Comparison of ENCODE assay signal across 8 mouse cellular contexts in genomic region chr19:44145702-44146567, GRCm38 (mm10). TPM values are rescaled to one million over a fixed set of nuclear protein-coding genes. Genes with fewer than 3 reads are reported as not detected.
DNase-seq lines count a peak whose midpoint lies in the region; ATAC-seq and TF ChIP-seq lines count a peak whose summit lies in the region.

Gene Bloc1s2, minus strand, starts transcription at chr19:44146446.

- ATAC-seq in heart, embryonic 12.5 days (ENCODE audit: insufficient number of reproducible peaks, low FRiP score), result peak; percentile 83
- ATAC-seq in kidney, postnatal 0 days (replicated peaks; ENCODE audit: low FRiP score, low read depth), result peak; percentile 85
- peak; percentile 93 for ATAC-seq in liver, embryonic 11.5 days (replicated peaks; ENCODE audit: low FRiP score)
- peak; percentile 82 for ATAC-seq in stomach, embryonic 14.5 days (ENCODE audit: insufficient number of reproducible peaks, insufficient read depth, low FRiP score, low read depth)

- no peaks in the 10 kb centered on the region for H3K9me3 ChIP-seq in erythroblast, embryonic 14.5 days (ENCODE audit: control insufficient read depth, low read length)
- no peaks in the 10 kb centered on the region for H3K9me3 ChIP-seq in heart, embryonic 12.5 days (replicated peaks)
- no peaks in the 10 kb centered on the region for H3K9me3 ChIP-seq in kidney, postnatal 0 days (replicated peaks; ENCODE audit: low read length)
- no peaks in the 10 kb centered on the region for H3K9me3 ChIP-seq in liver, embryonic 11.5 days (ENCODE audit: control insufficient read depth, low read length)
- no peaks in the 10 kb centered on the region for H3K9me3 ChIP-seq in stomach, embryonic 14.5 days (ENCODE audit: control insufficient read depth, low read depth, low read length)

- H3K9ac ChIP-seq in heart, embryonic 12.5 days, result peak within 1 kb of the TSS; percentile 82
- H3K9ac ChIP-seq in kidney, postnatal 0 days (ENCODE audit: low read depth, low read length), result peak within 1 kb of the TSS; percentile 76
- peak within 1 kb of the TSS; percentile 74 for H3K9ac ChIP-seq in liver, embryonic 11.5 days (ENCODE audit: low read depth, low read length)
- H3K9ac ChIP-seq in stomach, embryonic 14.5 days (replicated peaks; ENCODE audit: low read depth, low read length), result peak within 1 kb of the TSS; percentile 51

- no peak within 1 kb of the TSS for H3K27ac ChIP-seq in heart, embryonic 12.5 days (ENCODE audit: poor library complexity, severe bottlenecking)
- H3K27ac ChIP-seq in kidney, postnatal 0 days, result peak within 1 kb of the TSS; percentile 57; the same call in 1 of the 2 replicates
- H3K27ac ChIP-seq in liver, embryonic 11.5 days (ENCODE audit: low read depth, low read length), result no peak within 1 kb of the TSS
- no peak within 1 kb of the TSS for H3K27ac ChIP-seq in stomach, embryonic 14.5 days (ENCODE audit: low read length)

- peaks cover 8% of the 10 kb centered on the region for H3K27me3 ChIP-seq in C2C12 (ENCODE audit: control insufficient read depth, insufficient read depth, insufficient read length)
- peaks cover 9% of the 10 kb centered on the region for H3K27me3 ChIP-seq in erythroblast, embryonic 14.5 days (ENCODE audit: control insufficient read depth)
- peaks cover 24% of the 10 kb centered on the region for H3K27me3 ChIP-seq in heart, embryonic 12.5 days (replicated peaks)
- H3K27me3 ChIP-seq in kidney, postnatal 0 days (ENCODE audit: insufficient read depth, low read length), result no peaks in the 10 kb centered on the region
- no peaks in the 10 kb centered on the region; the same call in 1 of the 2 replicates for H3K27me3 ChIP-seq in liver, embryonic 11.5 days (replicated peaks; ENCODE audit: control insufficient read depth, insufficient read depth, low read length)
- H3K27me3 ChIP-seq in stomach, embryonic 14.5 days (ENCODE audit: control insufficient read depth, insufficient read depth, low read length), result no peaks in the 10 kb centered on the region

- H3K79me2 ChIP-seq in C2C12 (ENCODE audit: control insufficient read depth, insufficient read depth), result peaks cover 28% of the 10 kb centered on the region

- H3K4me3 ChIP-seq in C2C12 (ENCODE audit: insufficient read depth, poor library complexity, severe bottlenecking), result peak within 1 kb of the TSS; percentile 79
- H3K4me3 ChIP-seq in erythroblast, embryonic 14.5 days (replicated peaks), result peak within 1 kb of the TSS; percentile 84
- H3K4me3 ChIP-seq in heart, embryonic 12.5 days, result peak within 1 kb of the TSS; percentile 87
- peak within 1 kb of the TSS; percentile 75 for H3K4me3 ChIP-seq in kidney, postnatal 0 days (replicated peaks; ENCODE audit: low read depth, low read length)
- H3K4me3 ChIP-seq in liver, embryonic 11.5 days (ENCODE audit: low read depth, low read length), result peak within 1 kb of the TSS; percentile 81
- peak within 1 kb of the TSS; percentile 64 for H3K4me3 ChIP-seq in stomach, embryonic 14.5 days (ENCODE audit: low read depth, low read length)

- H3K4me2 ChIP-seq in heart, embryonic 12.5 days, result peak within 1 kb of the TSS; percentile 92
- peak within 1 kb of the TSS; percentile 79 for H3K4me2 ChIP-seq in kidney, postnatal 0 days (ENCODE audit: low read length)
- peak within 1 kb of the TSS; percentile 85 for H3K4me2 ChIP-seq in liver, embryonic 11.5 days
- peak within 1 kb of the TSS; percentile 71 for H3K4me2 ChIP-seq in stomach, embryonic 14.5 days (replicated peaks; ENCODE audit: low read depth, low read length)

- TF ChIP-seq CTCF in C2C12 (IDR thresholded peaks at IDR 0.05; ENCODE audit: control insufficient read depth, insufficient read depth, insufficient read length), result no peak
- no peak for TF ChIP-seq CTCF in brain, embryonic 14.5 days (IDR thresholded peaks at IDR 0.05; ENCODE audit: borderline replicate concordance, extremely low read depth, insufficient read depth, insufficient read length)
- no peak for TF ChIP-seq CTCF in kidney, postnatal 0 days (IDR thresholded peaks at IDR 0.05; ENCODE audit: low read depth)

- peak within 1 kb of the TSS; percentile 63 for H3ac ChIP-seq in C2C12 (ENCODE audit: control insufficient read depth, insufficient read length, low read depth)

- peaks cover 41% of the 10 kb centered on the region for H3K36me3 ChIP-seq in C2C12 (ENCODE audit: control insufficient read depth, insufficient read depth)
- peaks cover 25% of the 10 kb centered on the region for H3K36me3 ChIP-seq in erythroblast, embryonic 14.5 days (ENCODE audit: control insufficient read depth)
- peaks cover 35% of the 10 kb centered on the region for H3K36me3 ChIP-seq in heart, embryonic 12.5 days
- H3K36me3 ChIP-seq in kidney, postnatal 0 days (ENCODE audit: insufficient read depth, low read length), result peaks cover 22% of the 10 kb centered on the region
- H3K36me3 ChIP-seq in liver, embryonic 11.5 days (ENCODE audit: control insufficient read depth, insufficient read depth, low read length), result peaks cover 14% of the 10 kb centered on the region
- peaks cover 13% of the 10 kb centered on the region; the same call in 1 of the 2 replicates for H3K36me3 ChIP-seq in stomach, embryonic 14.5 days (ENCODE audit: control insufficient read depth, insufficient read depth, low read length)

- TF ChIP-seq POLR2A in brain, embryonic 14.5 days (IDR thresholded peaks at IDR 0.05; ENCODE audit: borderline replicate concordance, extremely low read depth, insufficient read depth, insufficient read length, poor library complexity, severe bottlenecking), result peak; percentile 76

- 5% methylated on average over 46 of the region's 46 CpGs for WGBS in heart, embryonic 12.5 days
- 2% methylated on average over 46 of the region's 46 CpGs for WGBS in kidney, postnatal 0 days
- 3% methylated on average over 46 of the region's 46 CpGs for WGBS in liver, embryonic 11.5 days
- 2% methylated on average over 46 of the region's 46 CpGs for WGBS in stomach, embryonic 14.5 days

- H3K4me1 ChIP-seq in erythroblast, embryonic 14.5 days (ENCODE audit: control insufficient read depth), result peaks cover 29% of the 10 kb centered on the region
- peaks cover 10% of the 10 kb centered on the region for H3K4me1 ChIP-seq in heart, embryonic 12.5 days (replicated peaks)
- peaks cover 5% of the 10 kb centered on the region; the same call in 1 of the 2 replicates for H3K4me1 ChIP-seq in kidney, postnatal 0 days (replicated peaks; ENCODE audit: insufficient read depth, low read length)
- H3K4me1 ChIP-seq in liver, embryonic 11.5 days (replicated peaks; ENCODE audit: control insufficient read depth, insufficient read depth, low read length), result peaks cover 8% of the 10 kb centered on the region
- peaks cover 9% of the 10 kb centered on the region; the same call in 1 of the 2 replicates for H3K4me1 ChIP-seq in stomach, embryonic 14.5 days (ENCODE audit: control insufficient read depth, insufficient read depth, low read length)

- H3K79me3 ChIP-seq in C2C12 (ENCODE audit: low read depth), result peaks cover 13% of the 10 kb centered on the region

- DNase-seq in brain, embryonic 14.5 days (ENCODE audit: low read depth), result peak; percentile 93
- DNase-seq in kidney, postnatal 0 days (ENCODE audit: low spot score), result peak; percentile 87
- DNase-seq in liver, embryonic 11.5 days (ENCODE audit: low spot score), result peak; percentile 85
- DNase-seq in naive thymus-derived CD4-positive, alpha-beta T cell, adult 2 months (ENCODE audit: low read depth), result peak; percentile 94

TF ChIP-seq in C2C12, 6 proteins besides CTCF, POLR2A, EP300 and RAD21:
- TF ChIP-seq USF1 (IDR thresholded peaks at IDR 0.05; ENCODE audit: low read depth) (no peak), MAX (IDR thresholded peaks at IDR 0.05) (peak; percentile 13), MYOG (IDR thresholded peaks at IDR 0.05; ENCODE audit: control insufficient read depth, extremely low read depth, insufficient read length) (no peak), MYOD1 (IDR thresholded peaks at IDR 0.05; ENCODE audit: control insufficient read depth, insufficient read length, low read depth) (no peak), FOSL1 (IDR thresholded peaks at IDR 0.05; ENCODE audit: insufficient read depth, low read length, poor library complexity, severe bottlenecking) (no peak), CEBPB (IDR thresholded peaks at IDR 0.05; ENCODE audit: low read depth) (no peak)

RNA-seq across cellular contexts. Expression of gene Bloc1s2, which starts in this region (rescaled TPM):
- polyA plus RNA-seq in C2C12 (2012; fragmentation: generic; extraction: Trizol), result 70.4 TPM
- 91.2 and 104 TPM in 2 replicates for polyA plus RNA-seq in brain, embryonic 14.5 days (2012; rRNA removed)
- polyA plus RNA-seq in erythroblast, embryonic 14.5 days (2012), result 3.9 and 5.6 TPM in 2 replicates
- 63.0 and 64.0 TPM in 2 replicates for polyA plus RNA-seq in heart, embryonic 12.5 days (2016; fragmentation: Nextera tagmentation; extraction: Ambion mirVana)
- polyA plus RNA-seq in kidney, postnatal 0 days (2015; fragmentation: Nextera tagmentation; extraction: Ambion mirVana), result 89.6 and 93.1 TPM in 2 replicates
- polyA plus RNA-seq in liver, embryonic 11.5 days (2014; fragmentation: Nextera tagmentation; extraction: Ambion mirVana), result 83.3 and 93.0 TPM in 2 replicates
- polyA plus RNA-seq in stomach, embryonic 14.5 days (2014; fragmentation: Nextera tagmentation; extraction: Ambion mirVana), result 86.5 and 90.1 TPM in 2 replicates
